Comparison of ENCODE assay signal across 8 mouse cellular contexts in the genomic region with DNA sequence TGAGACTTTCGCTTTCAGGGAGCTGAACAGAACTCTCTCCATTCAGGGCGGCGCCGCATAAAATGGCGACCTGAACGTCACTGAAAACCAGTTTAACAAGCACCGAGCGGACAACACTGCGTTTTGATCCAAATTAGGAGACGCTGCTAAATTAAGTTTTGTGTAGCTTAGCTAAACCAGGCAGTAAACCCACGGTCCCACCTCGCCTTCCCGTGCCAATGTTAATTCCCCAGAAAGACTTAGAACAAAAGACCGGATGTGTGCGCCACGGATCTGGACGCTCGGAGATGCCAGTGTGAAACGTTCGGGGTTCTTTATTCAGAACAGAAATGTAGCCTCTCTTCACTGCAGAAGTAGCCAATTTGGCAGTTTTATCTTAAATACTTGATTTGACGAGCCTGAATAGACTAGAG. TPM values are rescaled to one million over a fixed set of nuclear protein-coding genes. Genes with fewer than 3 reads are reported as not detected.
DNase-seq lines count a peak whose midpoint lies in the region; ATAC-seq and TF ChIP-seq lines count a peak whose summit lies in the region.

No protein-coding gene starts in this region.

- under 1% methylated on average over 21 of the region's 21 CpGs for WGBS in forebrain, postnatal 0 days
- WGBS in hindbrain, embryonic 10.5 days = under 1% methylated on average over 21 of the region's 21 CpGs

- H3K27ac ChIP-seq in forebrain, postnatal 0 days (ENCODE audit: low read depth, low read length) = peak overlapping the region; percentile 94
- peak overlapping the region; percentile 95 for H3K27ac ChIP-seq in hindbrain, embryonic 10.5 days

- no peaks in the 10 kb centered on the region for H3K36me3 ChIP-seq in forebrain, postnatal 0 days (ENCODE audit: insufficient read depth)
- H3K36me3 ChIP-seq in hindbrain, embryonic 10.5 days = no peaks in the 10 kb centered on the region

- H3K4me2 ChIP-seq in forebrain, postnatal 0 days (ENCODE audit: low read depth) = peak overlapping the region; percentile 72

- peak overlapping the region; percentile 71 for H3K9ac ChIP-seq in forebrain, postnatal 0 days

- ATAC-seq in CD4-positive, CD25-positive, alpha-beta regulatory T cell, adult 4 months = peak; percentile 45
- peak; percentile 14 for ATAC-seq in forebrain, postnatal 0 days

- H3K9me3 ChIP-seq in forebrain, postnatal 0 days (ENCODE audit: low read length) = no peaks in the 10 kb centered on the region
- H3K9me3 ChIP-seq in hindbrain, embryonic 10.5 days = no peaks in the 10 kb centered on the region

- peak; percentile 79 to 80 for DNase-seq in adrenal gland, postnatal 36 days
- peak; percentile 79 for DNase-seq in forebrain, postnatal 0 days
- peak; percentile 79 for DNase-seq in hindbrain, embryonic 10.5 days (ENCODE audit: low spot score)
- DNase-seq in layer of hippocampus, postnatal 14 days (ENCODE audit: low spot score in 2 of 2) = peak; percentile 68 to 71
- DNase-seq in lung, postnatal 25 days (ENCODE audit: low spot score) = peak; percentile 84
- DNase-seq in retina, postnatal 1 day = peak; percentile 80
- DNase-seq in thymus, postnatal 36 days = peak; percentile 72 to 75

- H3K4me3 ChIP-seq in forebrain, postnatal 0 days (ENCODE audit: low read depth, low read length) = peak overlapping the region; percentile 47
- peak overlapping the region; percentile 57 for H3K4me3 ChIP-seq in hindbrain, embryonic 10.5 days

- peaks cover 10% of the 10 kb centered on the region; the same call in 1 of the 2 replicates for H3K4me1 ChIP-seq in forebrain, postnatal 0 days (ENCODE audit: insufficient read depth)
- peaks cover 48% of the 10 kb centered on the region for H3K4me1 ChIP-seq in hindbrain, embryonic 10.5 days (replicated peaks)

- no peaks in the 10 kb centered on the region for H3K27me3 ChIP-seq in forebrain, postnatal 0 days (ENCODE audit: insufficient read depth, low read length)
- H3K27me3 ChIP-seq in hindbrain, embryonic 10.5 days (ENCODE audit: insufficient read depth, poor library complexity, severe bottlenecking) = no peaks in the 10 kb centered on the region

- TF ChIP-seq CTCF in forebrain, postnatal 0 days (IDR thresholded peaks at IDR 0.05; ENCODE audit: low read depth) = no peak

RNA-seq across cellular contexts. Expression of a gene that starts 3.6 kb away (rescaled TPM):
- polyA plus RNA-seq in CD4-positive, CD25-positive, alpha-beta regulatory T cell, adult 4 months (2017; shearing (Covaris generic)) = 10 to 100 TPM; 20.2 to 22.9 TPM
- 100 to 1,000 TPM; 159 to 164 TPM for total RNA-seq in adrenal gland, postnatal 36 days (2021)
- total RNA-seq in forebrain, postnatal 0 days (2014; rRNA removed) = 258 and 695 TPM in 2 replicates
- 25.0 and 42.2 TPM in 2 replicates for polyA plus RNA-seq in forebrain, postnatal 0 days (2015; fragmentation: Nextera tagmentation; extraction: Ambion mirVana)
- polyA plus RNA-seq in hindbrain, embryonic 10.5 days (2016; fragmentation: Nextera tagmentation; extraction: Ambion mirVana) = 101 and 107 TPM in 2 replicates
- total RNA-seq in layer of hippocampus, postnatal 14 days (2021) = 100 to 1,000 TPM; 128 to 149 TPM

RNA-seq across cellular contexts. Expression of a gene that starts 9.5 kb away (rescaled TPM):
- polyA plus RNA-seq in CD4-positive, CD25-positive, alpha-beta regulatory T cell, adult 4 months (2017; shearing (Covaris generic)) = not detected
- 1 to 10 TPM; 7.4 TPM for total RNA-seq in adrenal gland, postnatal 36 days (2021)
- 73.0 and 78.9 TPM in 2 replicates for total RNA-seq in forebrain, postnatal 0 days (2014; rRNA removed)
- 0.57 and 0.80 TPM in 2 replicates for polyA plus RNA-seq in forebrain, postnatal 0 days (2015; fragmentation: Nextera tagmentation; extraction: Ambion mirVana)
- 4.8 and 10.9 TPM in 2 replicates for polyA plus RNA-seq in hindbrain, embryonic 10.5 days (2016; fragmentation: Nextera tagmentation; extraction: Ambion mirVana)
- 10 to 100 TPM; 11.1 to 12.1 TPM for total RNA-seq in layer of hippocampus, postnatal 14 days (2021)

RNA-seq across cellular contexts. Expression of a gene that starts 10.9 kb away (rescaled TPM):
- under 1 TPM in 1 of 2 experiments, not detected in 1; 0.96 TPM for polyA plus RNA-seq in CD4-positive, CD25-positive, alpha-beta regulatory T cell, adult 4 months (2017; shearing (Covaris generic))
- total RNA-seq in adrenal gland, postnatal 36 days (2021) = 10 to 100 TPM in 1 of 2 experiments, 1 to 10 TPM in 1; 8.1 to 13.6 TPM
- 204 and 274 TPM in 2 replicates for total RNA-seq in forebrain, postnatal 0 days (2014; rRNA removed)
- polyA plus RNA-seq in forebrain, postnatal 0 days (2015; fragmentation: Nextera tagmentation; extraction: Ambion mirVana) = 0.78 TPM in 1 of 2 replicates, not detected in the other
- polyA plus RNA-seq in hindbrain, embryonic 10.5 days (2016; fragmentation: Nextera tagmentation; extraction: Ambion mirVana) = 1.8 and 2.2 TPM in 2 replicates
- total RNA-seq in layer of hippocampus, postnatal 14 days (2021) = 1 to 10 TPM; 1.1 to 9.9 TPM

RNA-seq across cellular contexts. Expression of a gene that starts 11.0 kb away (rescaled TPM):
- polyA plus RNA-seq in CD4-positive, CD25-positive, alpha-beta regulatory T cell, adult 4 months (2017; shearing (Covaris generic)) = not detected
- 10 to 100 TPM; 34.6 to 44.5 TPM for total RNA-seq in adrenal gland, postnatal 36 days (2021)
- total RNA-seq in forebrain, postnatal 0 days (2014; rRNA removed) = 226 and 289 TPM in 2 replicates
- polyA plus RNA-seq in forebrain, postnatal 0 days (2015; fragmentation: Nextera tagmentation; extraction: Ambion mirVana) = not detected in 2 replicates
- 4.7 and 5.1 TPM in 2 replicates for polyA plus RNA-seq in hindbrain, embryonic 10.5 days (2016; fragmentation: Nextera tagmentation; extraction: Ambion mirVana)
- 10 to 100 TPM; 32.6 to 42.1 TPM for total RNA-seq in layer of hippocampus, postnatal 14 days (2021)

RNA-seq across cellular contexts. Expression of a gene that starts 13.8 kb away (rescaled TPM):
- polyA plus RNA-seq in CD4-positive, CD25-positive, alpha-beta regulatory T cell, adult 4 months (2017; shearing (Covaris generic)) = 1 to 10 TPM; 8.0 to 8.6 TPM
- total RNA-seq in adrenal gland, postnatal 36 days (2021) = 100 to 1,000 TPM; 105 to 116 TPM
- total RNA-seq in forebrain, postnatal 0 days (2014; rRNA removed) = 367 and 594 TPM in 2 replicates
- 3.0 and 3.6 TPM in 2 replicates for polyA plus RNA-seq in forebrain, postnatal 0 days (2015; fragmentation: Nextera tagmentation; extraction: Ambion mirVana)
- 7.0 and 7.3 TPM in 2 replicates for polyA plus RNA-seq in hindbrain, embryonic 10.5 days (2016; fragmentation: Nextera tagmentation; extraction: Ambion mirVana)
- 10 to 100 TPM; 93.3 to 96.2 TPM for total RNA-seq in layer of hippocampus, postnatal 14 days (2021)

Comparison
In these comparisons a context has a peak if more than half of its experiments do, and no peak if none do; other contexts are left out.
1. Peak in every context shown above with its lines: DNase-seq, ATAC-seq, H3K4me3 ChIP-seq and H3K27ac ChIP-seq.
2. RNA of a gene that starts 10.9 kb away (total RNA-seq): 204 to 274 TPM in forebrain, postnatal 0 days; 8.1 to 13.6 TPM in adrenal gland, postnatal 36 days and 1.1 to 9.9 TPM in layer of hippocampus, postnatal 14 days; every median in the first group is over 10 times any median in the second.